Mouse (Mus musculus) cerebellum, adult 2 months (tissue): Measurements from ENCODE around the gene Plcl2.

Experiments used
- CTCF ChIP-seq: fragments of 200-500 bp; IDR thresholded peaks from 2 replicates; pipeline ENCODE4 v1.5.1; 2011; ENCODE audit warnings: low read depth, mild to moderate bottlenecking, control low read depth, low read length, moderate library complexity, borderline replicate concordance; ENCODE audit not compliant: insufficient read depth
- POLR2A ChIP-seq: fragments of 200-500 bp; IDR thresholded peaks from 2 replicates; pipeline ENCODE4 v1.6.1; 2011; ENCODE audit warnings: low read length, control low read depth, borderline replicate concordance; ENCODE audit not compliant: insufficient read depth

- no peak for TF ChIP-seq POLR2A
- TF ChIP-seq CTCF: no peak
Measured at GRCm38 (mm10) chr17:50587941-50588340, 78.7 kb downstream of the Plcl2 start.
